Mouse (Mus musculus): ENCODE results near the gene Gm14393. TPM values are rescaled to one million over a fixed set of nuclear protein-coding genes. Genes with fewer than 3 reads are reported as not detected.
"Not testable (repeated sequence)": the region's sequence is repeated elsewhere in the genome, so short reads cannot be mapped to it uniquely, and the experiment has no call there.

Gm14393 gene
- polyA plus RNA-seq (2015; fragmentation: Nextera tagmentation; extraction: Ambion mirVana): 0.38 and 1.1 TPM in 2 replicates

DNA sequence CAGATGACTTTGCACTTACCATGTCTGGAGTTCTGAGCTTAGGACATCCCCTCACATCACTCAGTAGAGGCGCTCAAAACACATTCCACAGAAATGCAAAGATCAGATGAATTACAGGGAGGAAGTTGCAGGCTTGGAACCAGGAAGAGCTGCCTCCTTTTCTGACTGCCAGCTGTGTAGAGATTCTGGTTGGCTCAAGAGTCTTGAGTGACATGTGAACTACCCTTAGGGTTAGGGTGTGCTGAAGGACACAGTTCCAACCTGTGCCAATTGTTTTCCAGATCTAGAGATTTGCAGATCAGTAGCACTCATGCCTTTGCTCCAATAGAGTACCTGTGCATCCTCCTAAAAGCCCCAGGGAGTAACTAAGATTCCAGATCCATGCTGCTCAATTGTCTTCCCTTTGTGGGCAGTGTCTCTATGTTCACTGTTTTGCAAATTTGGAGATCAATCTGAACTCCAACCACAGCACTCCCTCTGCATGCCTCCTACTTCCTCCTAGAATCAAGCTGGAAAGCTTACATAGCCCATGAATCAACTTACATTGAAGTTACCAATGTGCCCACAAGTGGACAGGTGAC, at the start of gene Gm14393:
Gene Gm14393, minus strand, starts transcription at position 101 of the 581 bp plus-strand sequence.
- WGBS: 65% methylated on average over 1 of the region's 1 CpGs
- H3K9ac ChIP-seq; ATAC-seq (ENCODE audit: insufficient number of reproducible peaks, low FRiP score, low TSS enrichment, low read depth); H3K4me2 ChIP-seq (replicated peaks); H3K9me3 ChIP-seq (replicated peaks); H3K4me3 ChIP-seq (replicated peaks); H3K27ac ChIP-seq (replicated peaks); H3K4me1 ChIP-seq; H3K36me3 ChIP-seq; H3K27me3 ChIP-seq: not testable (repeated sequence)

DNA sequence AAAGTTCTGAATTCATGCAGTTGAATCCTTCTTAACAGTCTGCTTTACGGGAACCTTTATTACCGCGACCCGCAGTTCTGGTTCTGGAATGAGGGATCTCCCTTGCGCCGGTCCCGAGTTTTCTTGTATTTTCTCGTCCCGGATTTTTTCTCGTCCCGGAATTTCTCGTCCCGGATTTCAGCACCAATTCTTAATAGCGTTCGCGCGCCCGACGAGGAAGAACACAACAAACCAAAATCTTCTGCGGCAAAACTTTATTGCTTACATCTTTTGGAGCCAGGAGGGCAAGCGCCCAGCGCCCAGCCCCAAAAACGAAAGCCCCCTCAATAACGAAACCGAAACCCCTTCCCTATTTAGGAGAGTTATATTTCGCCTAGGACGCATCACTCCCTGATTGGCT, 23.3 kb downstream of the Gm14393 start:
- H3K4me1 ChIP-seq; H3K9ac ChIP-seq; H3K27ac ChIP-seq (replicated peaks); H3K4me2 ChIP-seq (replicated peaks); H3K9me3 ChIP-seq (replicated peaks); H3K36me3 ChIP-seq; H3K27me3 ChIP-seq; ATAC-seq (ENCODE audit: insufficient number of reproducible peaks, low FRiP score, low TSS enrichment, low read depth); H3K4me3 ChIP-seq (replicated peaks): not testable (repeated sequence)
- WGBS: 94% methylated on average over 27 of the region's 27 CpGs

Other genes with a start within 250 kb of the Gm14393 start
- gene Gm14444, start 57.5 kb downstream of the Gm14393 start, polyA plus RNA-seq (2015; fragmentation: Nextera tagmentation; extraction: Ambion mirVana): not detected in 2 replicates
- 4.9 and 10.8 TPM in 2 replicates for gene Gm14399, start 74.2 kb upstream of the Gm14393 start, polyA plus RNA-seq (2015; fragmentation: Nextera tagmentation; extraction: Ambion mirVana)
- 0.77 and 0.85 TPM in 2 replicates for gene Gm14443, start 108.1 kb upstream of the Gm14393 start, polyA plus RNA-seq (2015; fragmentation: Nextera tagmentation; extraction: Ambion mirVana)
- gene Gm14391, start 139.1 kb upstream of the Gm14393 start, polyA plus RNA-seq (2015; fragmentation: Nextera tagmentation; extraction: Ambion mirVana): 3.8 and 13.5 TPM in 2 replicates
- 0.45 TPM in 1 of 2 replicates, not detected in the other for gene Gm14440, start 207.3 kb upstream of the Gm14393 start, polyA plus RNA-seq (2015; fragmentation: Nextera tagmentation; extraction: Ambion mirVana)